ENCODE assay signal across 31 mouse cellular contexts in the genomic region with DNA sequence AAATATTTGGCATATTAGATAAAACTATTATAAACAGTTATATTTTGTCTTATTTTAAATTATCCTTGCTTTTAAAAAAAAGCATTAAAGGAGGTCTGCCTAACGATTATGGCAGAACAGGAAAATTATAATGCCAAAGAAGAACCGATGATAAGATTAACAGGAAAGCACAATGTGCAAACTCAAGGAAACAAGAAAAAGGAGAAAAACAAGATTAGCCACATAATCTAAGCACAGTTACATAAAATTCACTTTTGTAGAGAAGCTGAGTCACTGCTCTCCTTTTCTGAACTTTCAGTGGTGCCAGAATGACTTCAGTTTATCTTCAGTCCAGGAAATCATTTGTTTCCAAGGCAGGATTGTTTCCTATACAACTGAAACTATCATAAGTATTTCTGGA.
"Had no signal": no experiment of that assay in that cellular context is flagged by ENCODE, and none has a peak within 500 bp of the region (broad histone marks: within the 10 kb centered on the region; RNA-seq: fewer than 3 reads in every experiment).

No protein-coding gene starts in this region.

- H3K4me2 ChIP-seq: limb, embryonic 12.5 days; limb, embryonic 13.5 days; limb, embryonic 15.5 days; liver, embryonic 11.5 days; liver, embryonic 12.5 days; liver, embryonic 13.5 days; liver, embryonic 15.5 days; lung, embryonic 14.5 days; lung, embryonic 15.5 days; midbrain, embryonic 12.5 days; midbrain, embryonic 13.5 days; midbrain, embryonic 15.5 days; neural tube, embryonic 12.5 days had no signal

- ATAC-seq: liver, embryonic 12.5 days; liver, postnatal 0 days; lung, postnatal 0 days; midbrain, embryonic 13.5 days; midbrain, embryonic 15.5 days; midbrain, embryonic 16.5 days had no signal

- H3K9me3 ChIP-seq: limb, embryonic 10.5 days; limb, embryonic 12.5 days; limb, embryonic 13.5 days; limb, embryonic 15.5 days; liver, embryonic 12.5 days; liver, embryonic 13.5 days; liver, embryonic 15.5 days; lung, embryonic 15.5 days; megakaryocyte, embryonic 14.5 days; midbrain, embryonic 10.5 days; midbrain, embryonic 12.5 days; midbrain, embryonic 13.5 days; midbrain, embryonic 15.5 days; neural tube, embryonic 12.5 days had no signal

- H3K4me1 ChIP-seq: limb, embryonic 10.5 days; limb, embryonic 12.5 days; limb, embryonic 13.5 days; limb, embryonic 15.5 days; liver, embryonic 12.5 days; liver, embryonic 13.5 days; liver, embryonic 15.5 days; lung, embryonic 15.5 days; megakaryocyte, embryonic 14.5 days; midbrain, embryonic 10.5 days; midbrain, embryonic 12.5 days; midbrain, embryonic 13.5 days; midbrain, embryonic 15.5 days; neural tube, embryonic 12.5 days had no signal

- H3K27me3 ChIP-seq: limb, embryonic 12.5 days; limb, embryonic 13.5 days; limb, embryonic 15.5 days; liver, embryonic 12.5 days; liver, embryonic 13.5 days; liver, embryonic 15.5 days; lung, embryonic 15.5 days; megakaryocyte, embryonic 14.5 days; midbrain, embryonic 12.5 days; midbrain, embryonic 13.5 days; midbrain, embryonic 15.5 days; neural tube, embryonic 12.5 days had no signal

- H3K4me3 ChIP-seq: limb, embryonic 10.5 days; limb, embryonic 12.5 days; limb, embryonic 13.5 days; limb, embryonic 15.5 days; liver, embryonic 12.5 days; liver, embryonic 13.5 days; liver, embryonic 15.5 days; lung, embryonic 15.5 days; megakaryocyte, embryonic 14.5 days; midbrain, embryonic 10.5 days; midbrain, embryonic 12.5 days; midbrain, embryonic 13.5 days; midbrain, embryonic 15.5 days; myocyte; neural tube, embryonic 12.5 days had no signal

- H3K27ac ChIP-seq: limb, embryonic 10.5 days; limb, embryonic 12.5 days; limb, embryonic 13.5 days; limb, embryonic 15.5 days; liver, embryonic 12.5 days; liver, embryonic 13.5 days; liver, embryonic 14.5 days; liver, embryonic 15.5 days; lung, embryonic 15.5 days; macrophage; midbrain, embryonic 10.5 days; midbrain, embryonic 12.5 days; midbrain, embryonic 13.5 days; midbrain, embryonic 15.5 days; neural tube, embryonic 12.5 days had no signal

- H3K36me3 ChIP-seq: limb, embryonic 10.5 days; limb, embryonic 12.5 days; limb, embryonic 13.5 days; limb, embryonic 15.5 days; liver, embryonic 12.5 days; liver, embryonic 13.5 days; liver, embryonic 15.5 days; lung, embryonic 15.5 days; midbrain, embryonic 10.5 days; midbrain, embryonic 12.5 days; midbrain, embryonic 13.5 days; midbrain, embryonic 15.5 days; neural tube, embryonic 12.5 days had no signal

- DNase-seq: left cerebral cortex, postnatal 4 days; liver; liver, embryonic 13.5 days; liver, postnatal 0 days; lung, adult 18-20 months; lung, adult 2 months; lung, embryonic 14.5 days; lung, postnatal 10 days; lung, postnatal 14 days; lung, postnatal 36 days; lung, postnatal 4 days; midbrain, embryonic 14.5 days had no signal

- H3K9ac ChIP-seq: limb, embryonic 12.5 days; limb, embryonic 13.5 days; limb, embryonic 15.5 days; liver, embryonic 12.5 days; liver, embryonic 13.5 days; liver, embryonic 14.5 days; liver, embryonic 15.5 days; liver, postnatal 0 days; lung, embryonic 14.5 days; lung, embryonic 15.5 days; midbrain, embryonic 12.5 days; midbrain, embryonic 13.5 days; midbrain, embryonic 15.5 days; neural tube, embryonic 12.5 days had no signal
